Mouse (Mus musculus) spleen, adult 2 months (tissue): ENCODE data around the gene Cldn14. TPM values are rescaled to one million over a fixed set of nuclear protein-coding genes. Genes with fewer than 3 reads are reported as not detected.

Experiments used
- DNase-seq, 2 experiments: peaks; one replicate each; pipeline versions ENCODE4 v3.0.0 to v3.0.0-alpha.2; 2012 to 2021; ENCODE audit warnings: low spot score in 2 of 2, low read depth in 1 of 2
- H3K27ac ChIP-seq: fragments of 200-500 bp; 2 replicates; pipeline ENCODE4 v1.5.1; 2012; ENCODE audit warnings: low read length, inconsistent platforms; ENCODE audit not compliant: insufficient read depth
- H3K27me3 ChIP-seq: fragments of 200-500 bp; 2 replicates; pipeline ENCODE4 v1.6.1; 2012; ENCODE audit warnings: mild to moderate bottlenecking, moderate library complexity, low read length, inconsistent platforms; ENCODE audit not compliant: control insufficient read depth, insufficient read depth
- H3K36me3 ChIP-seq: fragments of 200-500 bp; 2 replicates; pipeline ENCODE4 v1.6.1; 2012; ENCODE audit warnings: mild to moderate bottlenecking, low read length, inconsistent platforms; ENCODE audit not compliant: control insufficient read depth, insufficient read depth
- H3K4me1 ChIP-seq: fragments of 200-500 bp; 2 replicates; pipeline ENCODE4 v1.6.1; 2011; ENCODE audit warnings: inconsistent platforms; ENCODE audit not compliant: control insufficient read depth, insufficient read depth, insufficient read length
- H3K4me3 ChIP-seq: fragments of 200-500 bp; 2 replicates; pipeline ENCODE4 v1.5.1; 2011; ENCODE audit warnings: mild to moderate bottlenecking, inconsistent platforms; ENCODE audit not compliant: insufficient read depth, insufficient read length; ENCODE audit errors: extremely low read depth
- CTCF ChIP-seq: fragments of 200-500 bp; IDR thresholded peaks from 2 replicates; pipeline ENCODE4 v1.5.1; 2011; ENCODE audit warnings: mild to moderate bottlenecking, inconsistent platforms; ENCODE audit not compliant: insufficient read depth, insufficient read length, insufficient replicate concordance; ENCODE audit errors: extremely low read depth
- POLR2A ChIP-seq: fragments of 200-500 bp; IDR thresholded peaks from 2 replicates; pipeline ENCODE4 v1.6.1; 2011; ENCODE audit warnings: low read depth, low read length, inconsistent platforms
- WGBS: fragments of 180-500 bp; shearing (Covaris S2); methylation state at CpG from one replicate; pipeline ENCODE4 v1.1.7; 2018; 5-methylcytosine and 5-hydroxymethylcytosine counted together
- polyA plus RNA-seq: library from polyadenylated mRNA; depleted of rRNA; stranded (reverse); fragments of >200 nt; gene quantifications from 2 replicates; pipeline ENCODE4 v1.2.3, GENCODE M21; 2012

Gene Cldn14
- polyA plus RNA-seq, 1 experiment, result not detected

DNA sequence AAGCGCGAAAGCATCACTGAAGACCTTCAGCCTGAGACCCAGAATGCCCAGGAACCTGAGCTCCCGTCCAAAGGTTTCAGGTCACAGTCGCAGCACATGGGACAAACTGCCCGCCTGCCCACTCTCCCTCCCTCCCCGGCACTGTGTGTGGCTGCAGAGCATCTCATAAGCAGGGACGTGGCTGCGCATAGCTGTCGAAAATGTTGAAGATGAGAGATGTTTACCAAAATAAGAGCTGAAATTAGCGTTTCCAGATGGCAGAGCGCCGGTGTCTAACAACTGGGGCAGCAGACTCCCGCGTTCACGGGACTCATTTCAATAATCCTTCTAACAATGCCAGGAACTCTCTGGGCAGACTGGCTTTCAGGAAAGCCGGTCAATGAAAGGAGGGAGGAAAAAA is 31.8 kb upstream of the Cldn14 start:
- H3K36me3 ChIP-seq, result no peaks in the 10 kb centered on the region
- TF ChIP-seq CTCF (no peak), POLR2A (no peak)
- H3K4me3 ChIP-seq, result no peak overlapping the region
- no peaks in the 10 kb centered on the region for H3K4me1 ChIP-seq
- H3K27ac ChIP-seq, result no peak overlapping the region
- WGBS, result 52% methylated on average over 16 of the region's 16 CpGs
- no peak for DNase-seq
- H3K27me3 ChIP-seq, result no peaks in the 10 kb centered on the region

DNA sequence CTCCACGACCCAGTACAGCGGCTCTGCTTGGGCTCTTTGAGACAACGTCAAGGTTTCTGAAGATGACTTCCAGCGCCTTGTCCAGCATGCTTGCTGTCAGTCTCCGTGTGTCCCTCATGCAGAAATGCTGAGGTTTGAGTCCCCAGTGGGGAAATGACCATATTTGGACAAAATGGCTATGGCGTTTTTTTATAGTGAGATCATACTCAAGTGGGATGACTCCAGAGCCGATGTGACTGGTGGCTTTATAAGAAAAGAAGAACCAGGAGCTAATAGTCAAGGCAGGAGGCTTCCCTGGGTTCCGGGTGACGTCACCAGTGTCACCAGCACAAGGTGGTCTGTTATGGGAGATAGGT is 30.3 kb upstream of the Cldn14 start:
- Histone ChIP-seq H3K27me3 (no peaks in the 10 kb centered on the region), H3K36me3 (no peaks in the 10 kb centered on the region), H3K27ac (no peak overlapping the region), H3K4me1 (no peaks in the 10 kb centered on the region), H3K4me3 (no peak overlapping the region)
- no peak for DNase-seq
- TF ChIP-seq CTCF, result no peak
- no peak for TF ChIP-seq POLR2A
- WGBS, result 85% methylated on average over 9 of the region's 9 CpGs

DNA sequence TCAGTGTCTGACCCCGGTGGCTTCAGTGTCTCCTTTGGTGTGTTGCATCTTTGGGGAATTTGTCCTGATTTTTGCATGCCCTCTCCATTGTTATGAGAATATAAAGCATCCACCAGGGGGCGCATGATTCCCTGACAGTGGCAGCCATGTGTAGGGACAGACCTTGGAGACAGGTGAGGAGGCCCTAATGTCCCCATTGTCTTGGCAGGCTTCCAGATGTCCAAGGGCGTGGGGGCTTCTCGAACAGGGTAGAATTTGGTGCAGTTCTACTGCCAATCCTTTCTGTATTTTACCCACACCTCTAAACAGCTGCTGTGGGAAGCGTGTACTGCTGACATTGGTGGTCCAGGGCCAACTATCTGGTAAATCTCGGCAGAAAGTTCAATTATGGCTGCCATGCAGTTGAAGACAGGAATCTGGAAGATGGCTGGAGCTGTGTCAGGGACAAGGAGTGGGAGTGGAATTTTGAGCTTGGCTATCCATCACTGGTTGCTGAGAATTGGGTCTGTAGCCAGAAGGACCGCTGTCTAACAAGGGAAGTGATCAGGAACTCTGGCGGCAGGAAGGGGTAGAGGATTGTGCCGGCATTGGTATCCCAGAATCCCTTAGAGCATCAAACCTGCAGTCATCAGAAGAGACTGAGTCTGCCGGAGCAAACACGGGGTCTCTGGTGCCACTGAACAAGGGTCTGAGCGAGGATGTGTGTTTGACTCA is 29.8 kb upstream of the Cldn14 start:
- TF ChIP-seq CTCF (peak; percentile 68; the same call in 1 of the 2 replicates), POLR2A (no peak)
- peak; percentile 7 to 49 for DNase-seq

DNA sequence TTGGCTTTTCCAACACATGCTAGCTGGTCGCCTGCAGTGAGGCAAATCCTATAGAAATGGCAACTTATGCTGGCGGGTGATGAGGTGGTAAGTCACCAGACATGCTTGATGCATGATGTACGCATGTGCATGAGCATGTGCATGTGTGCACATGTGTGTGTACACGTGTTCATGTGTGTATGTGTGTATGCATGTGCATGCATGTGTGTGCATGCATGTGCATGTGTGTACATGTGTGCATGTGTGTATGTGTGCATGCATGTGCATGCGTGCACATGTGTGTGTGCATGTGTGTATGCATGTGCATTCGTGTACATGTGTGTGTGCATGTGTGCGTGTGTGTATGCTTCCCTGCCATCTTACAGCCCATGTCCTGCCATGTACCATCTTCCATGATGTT is 28.6 kb upstream of the Cldn14 start:
- H3K4me3 ChIP-seq, result no peak overlapping the region

More for the DNA sequence above, 29.8 kb upstream of the Cldn14 start:
- Histone ChIP-seq H3K36me3 (no peaks in the 10 kb centered on the region), H3K4me3 (no peak overlapping the region), H3K4me1 (no peaks in the 10 kb centered on the region), H3K27ac (no peak overlapping the region), H3K27me3 (no peaks in the 10 kb centered on the region)
- WGBS, result 59% methylated on average over 12 of the region's 12 CpGs

DNA sequence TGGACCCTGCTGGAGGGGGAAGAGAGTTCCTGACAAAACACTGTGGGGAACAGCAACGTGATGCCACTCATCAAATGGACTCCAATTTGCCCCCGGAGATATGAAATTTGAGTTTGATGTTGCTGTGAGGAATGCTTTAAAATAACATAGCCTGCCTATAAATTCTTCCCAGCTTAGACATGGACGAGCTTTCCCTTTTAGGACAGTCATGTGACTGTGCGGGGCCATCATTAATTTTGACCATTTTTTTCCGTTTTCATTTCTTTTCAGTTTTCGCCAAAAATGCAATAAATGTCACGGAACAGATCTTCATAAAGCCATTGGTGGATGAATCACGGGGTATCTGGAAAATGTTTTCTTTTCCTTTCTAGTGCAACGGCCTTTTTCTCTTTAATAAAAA is 25.5 kb upstream of the Cldn14 start:
- Histone ChIP-seq H3K36me3 (no peaks in the 10 kb centered on the region), H3K27me3 (no peaks in the 10 kb centered on the region), H3K4me3 (no peak overlapping the region), H3K27ac (no peak overlapping the region), H3K4me1 (no peaks in the 10 kb centered on the region)
- no peak for TF ChIP-seq POLR2A
- no peak for TF ChIP-seq CTCF
- WGBS, result 86% methylated on average over 9 of the region's 9 CpGs
- no peak for DNase-seq

More for the DNA sequence above, 28.6 kb upstream of the Cldn14 start:
- WGBS, result 87% methylated on average over 7 of the region's 7 CpGs
- Histone ChIP-seq H3K4me1 (no peaks in the 10 kb centered on the region), H3K27ac (no peak overlapping the region), H3K36me3 (no peaks in the 10 kb centered on the region), H3K27me3 (no peaks in the 10 kb centered on the region)
- TF ChIP-seq POLR2A (no peak), CTCF (no peak)
- no peak for DNase-seq

DNA sequence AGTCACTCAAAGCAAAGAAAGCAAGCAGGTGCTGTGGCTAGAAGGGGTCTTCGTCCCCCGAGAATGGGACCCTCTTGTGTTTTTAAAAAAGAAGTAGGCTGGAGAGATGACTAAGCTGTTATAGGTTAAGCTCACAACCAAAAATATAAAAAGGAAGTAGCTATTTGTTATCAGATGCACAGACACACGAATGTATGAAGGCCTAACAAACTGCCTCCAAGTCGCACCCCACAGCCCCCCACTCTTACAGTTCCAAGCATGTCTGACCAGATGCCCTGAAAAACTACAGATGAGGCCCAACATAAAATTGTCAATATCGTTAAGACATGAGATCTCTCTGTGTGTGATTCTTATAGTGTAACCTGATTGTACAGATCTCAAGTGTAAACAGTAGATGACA is 23.6 kb upstream of the Cldn14 start:
- no peak for DNase-seq
- Histone ChIP-seq H3K4me3 (no peak overlapping the region), H3K4me1 (no peaks in the 10 kb centered on the region), H3K27me3 (no peaks in the 10 kb centered on the region), H3K27ac (no peak overlapping the region), H3K36me3 (no peaks in the 10 kb centered on the region)
- WGBS, result 19% methylated on average over 5 of the region's 5 CpGs
- no peak for TF ChIP-seq CTCF
- no peak for TF ChIP-seq POLR2A

DNA sequence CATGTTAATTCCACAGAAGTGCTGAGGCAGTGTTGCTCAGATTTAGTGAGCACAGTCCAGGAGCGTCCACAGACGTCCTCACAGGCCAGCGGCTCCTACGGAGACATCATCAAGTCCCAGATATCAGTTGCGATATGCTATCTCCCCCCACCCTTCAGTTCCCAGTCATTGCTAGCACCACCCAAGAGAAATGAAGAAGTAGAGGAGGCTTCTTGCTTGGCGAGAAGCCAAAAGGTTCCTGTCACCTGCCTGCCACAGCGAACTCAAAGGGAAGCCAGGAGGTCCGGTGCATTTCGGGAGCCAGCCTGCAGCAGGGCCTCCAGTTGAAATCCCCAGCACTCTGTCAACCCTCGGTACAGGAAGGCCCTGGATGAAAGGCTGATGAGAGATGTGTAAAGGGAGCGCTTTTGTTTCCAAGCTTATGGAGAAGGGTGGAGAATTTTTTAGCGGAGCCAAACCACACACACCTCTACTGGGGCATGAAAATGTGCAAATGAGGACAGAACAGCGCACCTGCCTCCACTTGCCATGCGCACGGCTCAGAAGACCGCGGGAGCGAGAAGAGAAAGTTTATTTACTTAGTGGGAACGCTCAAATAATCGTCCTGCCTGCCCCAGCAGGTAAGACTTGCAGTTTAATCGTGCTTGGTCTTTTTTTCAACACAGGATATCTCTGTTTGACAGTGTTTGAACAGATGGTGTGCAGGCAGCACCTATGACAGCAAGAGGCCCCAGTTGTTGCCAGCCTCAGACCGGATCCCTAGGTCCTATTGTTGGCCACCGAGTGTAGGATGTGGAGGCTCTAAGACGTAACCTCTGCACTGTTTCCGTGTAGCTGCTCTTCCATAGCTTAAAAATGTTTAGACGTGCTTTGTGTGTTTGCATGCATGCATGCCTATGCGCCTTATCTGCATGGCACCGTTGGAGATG is 15.0 kb upstream of the Cldn14 start:
- 64% methylated on average over 28 of the region's 28 CpGs for WGBS
- Histone ChIP-seq H3K4me1 (no peaks in the 10 kb centered on the region), H3K36me3 (no peaks in the 10 kb centered on the region), H3K27me3 (no peaks in the 10 kb centered on the region), H3K4me3 (no peak overlapping the region), H3K27ac (no peak overlapping the region)
- TF ChIP-seq CTCF (no peak), POLR2A (no peak)
- no peak for DNase-seq
